Mouse (Mus musculus): ENCODE data around the gene Qrich2.

The Qrich2 gene

GRCm38 (mm10) chr11:116410415-116410814, 55.6 kb downstream of the Qrich2 start:
- WGBS, result 84% methylated on average over 4 of the region's 4 CpGs

- WGBS, result 83% methylated on average over 3 of the region's 3 CpGs
These were observed 57.0 kb downstream of the Qrich2 start for GRCm38 (mm10) chr11:116409008-116409407.

- WGBS, result 67% methylated on average over 16 of the region's 16 CpGs
These were observed 59.8 kb downstream of the Qrich2 start for GRCm38 (mm10) chr11:116406231-116406728.

- WGBS, result 82% methylated on average over 4 of the region's 4 CpGs
These were observed 60.4 kb downstream of the Qrich2 start for GRCm38 (mm10) chr11:116405601-116406000.

- 71% methylated on average over 4 of the region's 4 CpGs for WGBS
These were observed 65.5 kb downstream of the Qrich2 start for GRCm38 (mm10) chr11:116400560-116400959.

GRCm38 (mm10) chr11:116398348-116398677, 67.7 kb downstream of the Qrich2 start:
- 70% methylated on average over 11 of the region's 11 CpGs for WGBS

GRCm38 (mm10) chr11:116397517-116398347, 68.3 kb downstream of the Qrich2 start:
- WGBS, result 56% methylated on average over 8 of the region's 8 CpGs

GRCm38 (mm10) chr11:116396934-116397330, 69.1 kb downstream of the Qrich2 start:
- WGBS, result 99% methylated on average over 3 of the region's 3 CpGs

- WGBS, result 70% methylated on average over 11 of the region's 11 CpGs
These were observed 69.6 kb downstream of the Qrich2 start for GRCm38 (mm10) chr11:116396276-116396933.

- WGBS, result 58% methylated on average over 4 of the region's 4 CpGs
These were observed 71.3 kb downstream of the Qrich2 start for GRCm38 (mm10) chr11:116394769-116395168.

Measured in cerebral cortex, adult 2 months (tissue).